13 mouse cellular contexts compared by ENCODE assay signal in the genomic region with DNA sequence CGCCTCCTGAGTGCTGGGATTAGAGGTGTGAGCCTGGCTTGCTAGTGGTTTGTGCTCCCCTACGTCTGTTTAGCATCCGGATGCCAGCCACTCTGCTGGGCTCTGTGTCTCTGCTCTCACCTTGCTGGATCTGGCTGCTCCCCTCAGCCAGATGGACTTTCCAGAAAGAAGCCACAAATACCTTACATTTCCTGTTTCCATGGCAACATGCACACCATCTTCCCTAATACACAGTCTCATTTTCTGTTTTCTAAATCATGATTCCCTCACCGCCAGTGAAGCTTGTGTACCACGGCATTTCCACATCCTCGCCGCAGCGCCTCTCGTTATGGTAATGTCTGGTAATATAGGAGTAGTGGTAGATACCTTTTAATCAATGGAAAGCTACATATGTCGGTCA.
DNase-seq lines count a peak whose midpoint lies in the region; ATAC-seq lines count a peak whose summit lies in the region.
"Had no signal": no experiment of that assay in that cellular context is flagged by ENCODE, and none has a peak within 500 bp of the region (broad histone marks: within the 10 kb centered on the region; RNA-seq: fewer than 3 reads in every experiment).

No protein-coding gene starts in this region.

- 86% methylated on average over 10 of the region's 10 CpGs for WGBS in neural tube, embryonic 15.5 days
- 97% methylated on average over 10 of the region's 10 CpGs for WGBS in limb, embryonic 10.5 days

- H3K9ac ChIP-seq in neural tube, embryonic 15.5 days (replicated peaks): no peak overlapping the region
- H3K9ac ChIP-seq: heart, embryonic 15.5 days; liver, embryonic 15.5 days had no signal

- H3K4me3 ChIP-seq in neural tube, embryonic 15.5 days (replicated peaks): no peak overlapping the region
- H3K4me3 ChIP-seq in limb, embryonic 10.5 days: no peak overlapping the region
- H3K4me3 ChIP-seq: heart, embryonic 15.5 days; liver, embryonic 15.5 days had no signal

- peaks cover 7% of the 10 kb centered on the region for H3K4me1 ChIP-seq in neural tube, embryonic 15.5 days
- H3K4me1 ChIP-seq in limb, embryonic 10.5 days: no peaks in the 10 kb centered on the region
- H3K4me1 ChIP-seq: heart, embryonic 15.5 days; liver, embryonic 15.5 days had no signal

- H3K36me3 ChIP-seq in neural tube, embryonic 15.5 days: no peaks in the 10 kb centered on the region
- H3K36me3 ChIP-seq in limb, embryonic 10.5 days: no peaks in the 10 kb centered on the region
- H3K36me3 ChIP-seq: heart, embryonic 15.5 days had no signal

- no peaks in the 10 kb centered on the region for H3K9me3 ChIP-seq in neural tube, embryonic 15.5 days (replicated peaks)
- H3K9me3 ChIP-seq in limb, embryonic 10.5 days (replicated peaks): no peaks in the 10 kb centered on the region
- H3K9me3 ChIP-seq: heart, embryonic 15.5 days; liver, embryonic 15.5 days had no signal

- no peak overlapping the region for H3K27ac ChIP-seq in neural tube, embryonic 15.5 days (replicated peaks)
- no peak overlapping the region for H3K27ac ChIP-seq in limb, embryonic 10.5 days
- H3K27ac ChIP-seq: heart, embryonic 15.5 days; liver, embryonic 15.5 days had no signal

- H3K27me3 ChIP-seq in neural tube, embryonic 15.5 days (replicated peaks): no peaks in the 10 kb centered on the region
- no peaks in the 10 kb centered on the region for H3K27me3 ChIP-seq in limb, embryonic 10.5 days (ENCODE audit: low read depth, poor library complexity, severe bottlenecking)
- H3K27me3 ChIP-seq: heart, embryonic 15.5 days; liver, embryonic 15.5 days had no signal

- H3K4me2 ChIP-seq in neural tube, embryonic 15.5 days: no peak overlapping the region
- H3K4me2 ChIP-seq: heart, embryonic 15.5 days; liver, embryonic 15.5 days had no signal

- ATAC-seq in frontal cortex, adult (ENCODE audit: low TSS enrichment): peak; percentile 89
- ATAC-seq in neural tube, embryonic 15.5 days (ENCODE audit: low FRiP score): 0 out of 2 replicates have a peak, but pooled peaks have one; percentile 35

- DNase-seq in frontal cortex, postnatal 14 days (ENCODE audit: low spot score in 2 of 2): no peak
- DNase-seq in neural tube, embryonic 10.5 days (ENCODE audit: extremely low spot score, low spot score): no peak
- peak; percentile 51 for DNase-seq in layer of hippocampus, adult 9-11 months
- peak; percentile 55 for DNase-seq in telencephalon, adult 2 months (ENCODE audit: low read depth, low spot score)
- no peak for DNase-seq in spleen, adult 18-20 months
- DNase-seq in limb, embryonic 10.5 days (ENCODE audit: low spot score): no peak
- DNase-seq: adrenal gland, adult 2 months; gastrocnemius, postnatal 14 days; retina, postnatal 1 day had no signal

Comparison
In these comparisons a context has a peak if more than half of its experiments do, and no peak if none do; other contexts are left out.
1. DNase-seq: peak in layer of hippocampus, adult 9-11 months (single experiment) and telencephalon, adult 2 months (single experiment); none in frontal cortex, postnatal 14 days (0 of 2), neural tube, embryonic 10.5 days (single experiment), spleen, adult 18-20 months (0 of 2) and limb, embryonic 10.5 days (single experiment).